Mouse (Mus musculus) cerebellum, adult 2 months (tissue): Measurements from ENCODE around the gene Cinp.

Source experiments
- CTCF ChIP-seq: fragments of 200-500 bp; IDR thresholded peaks from 2 replicates; pipeline ENCODE4 v1.5.1; 2011; ENCODE audit warnings: low read depth, mild to moderate bottlenecking, control low read depth, low read length, moderate library complexity, borderline replicate concordance; ENCODE audit not compliant: insufficient read depth
- POLR2A ChIP-seq: fragments of 200-500 bp; IDR thresholded peaks from 2 replicates; pipeline ENCODE4 v1.6.1; 2011; ENCODE audit warnings: low read length, control low read depth, borderline replicate concordance; ENCODE audit not compliant: insufficient read depth

GRCm38 (mm10) chr12:110837192-110837841 is 51.6 kb downstream of the Cinp start:
- TF ChIP-seq POLR2A (no peak), CTCF (no peak)
